Mouse (Mus musculus) midbrain, postnatal 0 days (tissue): ENCODE data around the gene Znrd1. TPM values are rescaled to one million over a fixed set of nuclear protein-coding genes. Genes with fewer than 3 reads are reported as not detected.

Experiments used
- ATAC-seq: fragments of 200-750 bp; cut with Nextera tagmentation; 2 replicates; pipeline ENCODE4 v1.8.0; 2017; ENCODE audit warnings: moderate number of reproducible peaks, mild to moderate bottlenecking, moderate TSS enrichment, moderate library complexity; ENCODE audit not compliant: low FRiP score
- DNase-seq: peaks from one replicate; pipeline ENCODE4 v3.0.0-alpha.2; 2015; ENCODE audit warnings: low spot score
- H3K27ac ChIP-seq: fragments of 300-500 bp; sonication (generic); 2 replicates; pipeline ENCODE4 v1.5.1; 2014; ENCODE audit warnings: low read depth, mild to moderate bottlenecking, low read length, mixed read lengths
- H3K27me3 ChIP-seq: fragments of 300-500 bp; sonication (generic); 2 replicates; pipeline ENCODE4 v1.6.1; 2014; ENCODE audit warnings: low read length, control low read depth, mixed read lengths; ENCODE audit not compliant: insufficient read depth
- H3K36me3 ChIP-seq: fragments of 300-500 bp; sonication (generic); 2 replicates; pipeline ENCODE4 v1.6.1; 2014; ENCODE audit warnings: low read length, control low read depth, mixed read lengths; ENCODE audit not compliant: insufficient read depth
- H3K4me1 ChIP-seq: fragments of 300-500 bp; sonication (generic); 2 replicates; pipeline ENCODE4 v1.6.1; 2014; ENCODE audit warnings: mild to moderate bottlenecking, control low read depth, antibody characterized with exemption, low read length, mixed read lengths; ENCODE audit not compliant: insufficient read depth
- H3K4me2 ChIP-seq: fragments of 300-500 bp; sonication (generic); 2 replicates; pipeline ENCODE4 v1.6.1; 2014; ENCODE audit warnings: low read depth, mild to moderate bottlenecking, low read length, mixed read lengths; ENCODE audit not compliant: poor library complexity, severe bottlenecking
- H3K4me3 ChIP-seq: fragments of 300-500 bp; sonication (generic); 2 replicates; pipeline ENCODE4 v1.5.1; 2014; ENCODE audit warnings: low read depth, mild to moderate bottlenecking, low read length, moderate library complexity
- H3K9ac ChIP-seq: fragments of 300-500 bp; sonication (generic); replicated peaks from 2 replicates; pipeline ENCODE4 v1.6.1; 2014; ENCODE audit warnings: mild to moderate bottlenecking, low read length, moderate library complexity, mixed read lengths; ENCODE audit not compliant: poor library complexity, severe bottlenecking
- H3K9me3 ChIP-seq: fragments of 300-500 bp; sonication (generic); 2 replicates; pipeline ENCODE4 v1.6.1; 2016; ENCODE audit warnings: low read length, control low read depth
- CTCF ChIP-seq: IDR thresholded peaks from 2 replicates; pipeline ENCODE4 v1.5.1; 2016; ENCODE audit warnings: antibody characterized with exemption, mild to moderate bottlenecking
- WGBS: fragments of 180-500 bp; shearing (Covaris S2); extraction: QIAGEN DNeasy Blood & Tissue Kit; methylation state at CpG from one replicate; pipeline ENCODE4 v1.1.7; 2014; 5-methylcytosine and 5-hydroxymethylcytosine counted together
- polyA plus RNA-seq: library from polyadenylated mRNA; unstranded; fragments of >200 nt; fragmentation: Nextera tagmentation; extraction: Ambion mirVana; gene quantifications from 2 replicates; pipeline ENCODE4 v1.2.1, GENCODE M21; 2015
- total RNA-seq: library from RNA; depleted of rRNA; stranded (reverse); fragments of >200 nt; gene quantifications from 2 replicates; pipeline ENCODE4 v1.2.3, GENCODE M21; 2014

Gene Znrd1
- total and polyA plus RNA-seq, 2 experiments from 2014 or later, result 31.6 to 43.7 TPM

DNA sequence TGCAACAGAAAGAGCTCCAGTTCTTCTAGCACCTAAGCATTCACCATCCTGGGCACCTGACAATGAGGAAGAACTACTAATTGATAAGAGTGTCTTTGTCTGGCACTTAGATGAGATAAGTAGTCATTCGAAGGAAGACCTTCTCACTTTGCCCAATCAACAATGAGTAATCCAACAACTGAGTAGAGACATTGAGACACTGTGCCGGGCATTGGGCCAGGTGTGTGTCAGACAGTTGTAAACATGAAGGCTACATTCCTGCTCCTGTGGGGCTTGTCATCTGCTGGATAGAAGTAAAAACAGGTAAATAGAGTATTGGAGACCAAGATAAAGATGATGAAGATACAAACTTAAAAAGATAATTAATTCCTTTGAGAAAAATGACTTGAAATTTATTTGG is 20.3 kb downstream of the Znrd1 start:
- WGBS, result 89% methylated on average over 2 of the region's 2 CpGs
- Histone ChIP-seq H3K9ac (no peak overlapping the region), H3K27me3 (peaks cover 13% of the 10 kb centered on the region), H3K4me2 (no peak overlapping the region), H3K4me1 (no peaks in the 10 kb centered on the region), H3K4me3 (no peak overlapping the region), H3K36me3 (no peaks in the 10 kb centered on the region), H3K27ac (no peak overlapping the region), H3K9me3 (no peaks in the 10 kb centered on the region)
- no peak for TF ChIP-seq CTCF
- no peak for DNase-seq
- ATAC-seq, result no peak

DNA sequence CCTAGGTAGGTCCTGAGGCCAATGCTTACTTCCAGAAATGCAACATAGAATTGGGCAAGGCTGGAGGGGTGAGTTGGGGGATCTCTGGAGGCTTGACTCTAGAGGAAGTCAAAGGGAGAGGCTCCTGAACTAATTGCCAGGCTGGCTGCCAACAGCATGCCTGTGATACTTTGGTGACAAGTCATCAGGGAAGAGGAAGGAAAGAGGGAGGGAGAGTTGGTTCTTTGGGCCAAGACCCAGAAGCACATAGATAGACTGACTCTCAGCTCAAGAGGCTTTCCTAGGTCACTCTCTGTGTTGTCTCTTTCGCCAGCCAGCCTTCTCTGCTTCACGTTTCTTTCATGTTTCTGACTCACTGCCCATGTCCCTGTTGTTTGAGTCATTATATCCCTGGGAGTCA is 26.6 kb downstream of the Znrd1 start:
- H3K27me3 ChIP-seq, result no peaks in the 10 kb centered on the region

DNA sequence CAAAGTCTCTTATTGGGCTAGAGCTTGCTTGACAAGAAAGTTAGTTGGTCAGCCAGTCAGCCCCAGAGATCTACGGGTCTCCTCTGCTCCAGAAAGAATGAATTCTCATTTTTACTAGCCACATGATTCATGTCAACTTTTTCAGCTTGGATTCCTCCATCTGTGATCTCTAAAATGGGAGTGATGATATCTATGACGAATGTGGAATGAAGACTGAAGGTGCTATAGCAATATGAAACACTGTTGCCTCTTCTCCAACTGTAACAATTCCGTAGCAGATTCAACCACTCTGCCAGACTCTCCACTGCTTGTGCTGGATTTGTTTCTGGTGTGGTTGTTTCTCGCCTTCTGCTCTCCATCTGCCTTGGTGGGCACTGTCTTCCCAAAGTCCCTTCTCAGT is 27.2 kb downstream of the Znrd1 start:
- TF ChIP-seq CTCF, result no peak
- ATAC-seq (no peak), DNase-seq (no peak)
- H3K4me1 ChIP-seq, result no peaks in the 10 kb centered on the region
- WGBS, result 83% methylated on average over 4 of the region's 4 CpGs
- H3K4me2 ChIP-seq, result no peak overlapping the region
- no peaks in the 10 kb centered on the region for H3K36me3 ChIP-seq
- H3K27ac ChIP-seq, result no peak overlapping the region
- H3K4me3 ChIP-seq, result no peak overlapping the region
- no peak overlapping the region for H3K9ac ChIP-seq
- H3K27me3 ChIP-seq, result no peaks in the 10 kb centered on the region
- H3K9me3 ChIP-seq, result no peaks in the 10 kb centered on the region

More for the DNA sequence above, 26.6 kb downstream of the Znrd1 start:
- H3K9ac ChIP-seq, result no peak overlapping the region
- H3K9me3 ChIP-seq, result no peaks in the 10 kb centered on the region
- no peak overlapping the region for H3K4me3 ChIP-seq
- no peak overlapping the region for H3K27ac ChIP-seq
- no peak for DNase-seq
- TF ChIP-seq CTCF, result no peak
- no peaks in the 10 kb centered on the region for H3K36me3 ChIP-seq
- no peak for ATAC-seq
- no peak overlapping the region for H3K4me2 ChIP-seq
- no peaks in the 10 kb centered on the region for H3K4me1 ChIP-seq
- WGBS, result 79% methylated on average over 2 of the region's 2 CpGs

DNA sequence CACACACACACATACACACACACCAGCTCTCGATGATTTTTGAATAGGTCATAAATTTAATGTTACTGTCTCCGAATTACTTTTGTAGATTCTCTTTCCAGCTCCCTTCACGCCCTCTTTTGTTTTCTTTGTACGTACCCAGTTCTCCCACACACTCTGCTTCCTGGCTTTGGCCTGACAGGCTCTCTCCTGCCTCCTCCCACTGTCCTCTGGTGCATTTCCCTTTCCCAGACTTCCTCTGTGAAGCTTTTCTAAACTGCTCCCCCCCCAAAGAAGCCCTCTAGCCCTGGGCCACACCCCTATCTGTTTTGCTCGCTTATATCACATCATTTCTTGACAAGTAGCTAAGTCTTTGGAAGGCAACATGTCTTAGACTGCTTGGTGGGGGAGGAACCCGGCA is 28.1 kb downstream of the Znrd1 start:
- Histone ChIP-seq H3K4me3 (no peak overlapping the region), H3K27me3 (no peaks in the 10 kb centered on the region), H3K4me2 (no peak overlapping the region), H3K9me3 (no peaks in the 10 kb centered on the region), H3K27ac (no peak overlapping the region), H3K4me1 (no peaks in the 10 kb centered on the region), H3K9ac (no peak overlapping the region), H3K36me3 (no peaks in the 10 kb centered on the region)
- ATAC-seq (no peak), DNase-seq (no peak)
- TF ChIP-seq CTCF, result no peak
- WGBS, result 80% methylated on average over 6 of the region's 6 CpGs

DNA sequence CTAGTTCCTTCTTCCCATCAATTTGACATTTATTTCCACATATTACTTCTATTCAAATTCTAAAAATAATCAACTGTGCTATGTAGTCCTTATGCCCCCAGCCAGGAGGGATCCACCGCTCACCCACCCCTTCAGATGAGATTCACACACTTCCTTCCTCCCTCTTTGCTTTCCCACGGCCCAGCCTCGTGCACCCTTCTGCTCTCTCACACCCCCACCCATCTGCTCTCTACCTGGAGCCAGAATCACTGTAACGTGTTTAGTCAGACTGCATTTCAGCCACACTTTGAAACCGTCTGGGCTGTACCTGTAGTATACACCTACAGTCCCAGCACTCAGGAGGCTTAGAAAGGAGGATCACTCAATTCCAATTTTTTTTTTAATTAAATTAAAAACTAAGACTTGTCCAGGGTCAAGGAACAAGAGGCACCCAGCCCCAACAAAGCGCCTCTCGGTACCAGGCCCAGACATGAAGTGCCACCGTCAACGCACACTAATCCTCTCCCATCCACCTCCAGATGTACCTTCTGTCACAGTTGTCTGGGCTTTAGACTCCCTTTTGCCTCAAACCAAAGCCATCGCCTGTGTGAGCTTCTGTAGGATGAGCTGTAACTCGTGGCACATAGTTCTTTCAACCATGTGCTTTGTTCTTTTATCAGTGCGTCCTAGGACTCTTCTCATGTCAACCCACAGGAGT is 29.0 kb downstream of the Znrd1 start:
- no peaks in the 10 kb centered on the region for H3K27me3 ChIP-seq
- no peaks in the 10 kb centered on the region for H3K9me3 ChIP-seq
- H3K36me3 ChIP-seq, result no peaks in the 10 kb centered on the region
- no peak overlapping the region for H3K4me2 ChIP-seq
- DNase-seq (no peak), ATAC-seq (no peak)
- no peak for TF ChIP-seq CTCF
- 76% methylated on average over 12 of the region's 12 CpGs for WGBS
- H3K4me3 ChIP-seq, result no peak overlapping the region
- no peak overlapping the region for H3K27ac ChIP-seq
- no peaks in the 10 kb centered on the region for H3K4me1 ChIP-seq
- no peak overlapping the region for H3K9ac ChIP-seq

DNA sequence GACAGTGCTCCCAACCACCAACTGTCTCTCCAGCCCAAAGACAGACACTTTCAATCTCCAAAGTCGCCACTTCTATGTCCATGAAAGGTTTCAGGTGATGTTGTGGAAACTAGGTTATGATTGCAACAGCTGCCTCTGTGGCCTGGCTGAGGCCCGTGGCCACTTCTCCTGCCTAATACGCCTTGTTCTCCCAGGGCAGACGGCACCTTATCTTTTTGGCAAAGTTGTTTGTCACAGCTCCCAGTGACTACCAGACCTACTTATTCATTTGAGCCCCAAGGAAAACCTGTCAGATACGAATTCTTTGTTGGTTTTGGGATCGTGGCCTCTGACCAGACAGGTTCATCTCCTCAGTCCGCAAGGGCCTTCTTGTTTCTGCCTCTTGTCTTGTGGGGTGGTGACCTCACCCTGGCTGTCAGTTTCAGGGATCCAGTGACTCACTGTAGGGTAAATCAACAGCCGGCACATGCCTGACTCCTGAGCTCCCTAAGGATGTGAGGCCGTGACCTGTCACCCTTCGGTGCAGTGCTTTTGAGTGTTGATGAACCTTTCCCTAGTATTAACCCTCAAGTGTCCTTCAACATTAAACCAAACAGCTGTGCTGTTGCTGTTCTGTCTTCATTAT is 30.8 kb downstream of the Znrd1 start:
- no peak for DNase-seq
- WGBS, result 71% methylated on average over 10 of the region's 10 CpGs
- Histone ChIP-seq H3K4me1 (no peaks in the 10 kb centered on the region), H3K9ac (no peak overlapping the region), H3K36me3 (no peaks in the 10 kb centered on the region), H3K27ac (no peak overlapping the region), H3K4me3 (no peak overlapping the region), H3K9me3 (no peaks in the 10 kb centered on the region), H3K4me2 (no peak overlapping the region), H3K27me3 (no peaks in the 10 kb centered on the region)
- ATAC-seq, result no peak
- no peak for TF ChIP-seq CTCF
